Mouse (Mus musculus) testis, adult 2 months (tissue): Measurements from ENCODE around the gene Kirrel3. TPM values are rescaled to one million over a fixed set of nuclear protein-coding genes. Genes with fewer than 3 reads are reported as not detected.

Experiments used
- H3K27ac ChIP-seq: fragments of 200-500 bp; 2 replicates; pipeline ENCODE4 v1.5.1; 2012; ENCODE audit warnings: low read depth, low read length; ENCODE audit not compliant: control insufficient read depth, insufficient read depth
- H3K27me3 ChIP-seq: fragments of 200-500 bp; 2 replicates; pipeline ENCODE4 v1.6.1; 2012; ENCODE audit warnings: mild to moderate bottlenecking, low read length, moderate library complexity; ENCODE audit not compliant: control insufficient read depth, insufficient read depth
- H3K36me3 ChIP-seq: fragments of 200-500 bp; 2 replicates; pipeline ENCODE4 v1.6.1; 2012; ENCODE audit warnings: mild to moderate bottlenecking, low read length; ENCODE audit not compliant: control insufficient read depth, insufficient read depth
- H3K4me1 ChIP-seq: fragments of 200-500 bp; 2 replicates; pipeline ENCODE4 v1.6.1; 2012; ENCODE audit warnings: low read length; ENCODE audit not compliant: control insufficient read depth, insufficient read depth
- H3K4me3 ChIP-seq: fragments of 200-500 bp; 2 replicates; pipeline ENCODE4 v1.5.1; 2012; ENCODE audit warnings: low read depth, mild to moderate bottlenecking, low read length, moderate library complexity, mixed read lengths; ENCODE audit not compliant: control insufficient read depth
- CTCF ChIP-seq: fragments of 200-500 bp; IDR thresholded peaks from 2 replicates; pipeline ENCODE4 v1.5.1; 2012; ENCODE audit warnings: low read depth, mild to moderate bottlenecking, inconsistent platforms, low read length, moderate library complexity; ENCODE audit not compliant: control insufficient read depth, insufficient read depth, insufficient replicate concordance
- POLR2A ChIP-seq: fragments of 200-500 bp; IDR thresholded peaks from 2 replicates; pipeline ENCODE4 v1.6.1; 2012; ENCODE audit warnings: low read depth, mild to moderate bottlenecking, inconsistent platforms, low read length, moderate library complexity; ENCODE audit not compliant: control insufficient read depth
- polyA plus RNA-seq: library from polyadenylated mRNA; depleted of rRNA; stranded (reverse); fragments of >200 nt; gene quantifications from 2 replicates; pipeline ENCODE4 v1.2.3, GENCODE M21; 2012

Kirrel3 gene
- polyA plus RNA-seq, 1 experiment = 0.10 TPM

DNA sequence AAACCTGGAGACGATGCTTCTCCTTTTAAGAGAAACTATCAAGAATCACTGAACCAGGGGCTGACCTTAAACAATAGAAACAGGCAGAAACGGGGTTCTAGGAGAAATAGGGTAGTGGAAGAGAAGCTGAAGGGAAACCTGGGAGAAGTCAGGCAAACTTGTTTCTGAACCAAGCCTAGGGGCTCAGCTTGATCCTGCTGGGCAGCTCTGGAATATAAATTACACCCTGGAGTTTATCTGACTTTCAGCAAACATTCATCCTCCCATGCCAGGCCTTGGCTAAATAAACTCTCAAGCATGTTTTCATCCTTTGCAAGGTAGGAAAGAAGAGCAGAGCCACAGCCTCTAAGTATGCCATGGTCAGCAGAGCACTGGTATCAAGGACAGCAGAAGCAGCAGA lies 138.3 kb downstream of the Kirrel3 start:
- H3K36me3 ChIP-seq = no peaks in the 10 kb centered on the region
- H3K4me3 ChIP-seq = no peak overlapping the region
- no peak overlapping the region for H3K27ac ChIP-seq
- no peaks in the 10 kb centered on the region for H3K4me1 ChIP-seq
- TF ChIP-seq POLR2A (no peak), CTCF (no peak)
- no peaks in the 10 kb centered on the region for H3K27me3 ChIP-seq

- H3K36me3 ChIP-seq = no peaks in the 10 kb centered on the region
- no peak overlapping the region for H3K4me3 ChIP-seq
- TF ChIP-seq POLR2A = no peak
- no peak for TF ChIP-seq CTCF
- no peak overlapping the region for H3K27ac ChIP-seq
- no peaks in the 10 kb centered on the region for H3K4me1 ChIP-seq
- H3K27me3 ChIP-seq = no peaks in the 10 kb centered on the region
These were observed 143.1 kb downstream of the Kirrel3 start for GRCm38 (mm10) chr9:34628841-34629240.

DNA sequence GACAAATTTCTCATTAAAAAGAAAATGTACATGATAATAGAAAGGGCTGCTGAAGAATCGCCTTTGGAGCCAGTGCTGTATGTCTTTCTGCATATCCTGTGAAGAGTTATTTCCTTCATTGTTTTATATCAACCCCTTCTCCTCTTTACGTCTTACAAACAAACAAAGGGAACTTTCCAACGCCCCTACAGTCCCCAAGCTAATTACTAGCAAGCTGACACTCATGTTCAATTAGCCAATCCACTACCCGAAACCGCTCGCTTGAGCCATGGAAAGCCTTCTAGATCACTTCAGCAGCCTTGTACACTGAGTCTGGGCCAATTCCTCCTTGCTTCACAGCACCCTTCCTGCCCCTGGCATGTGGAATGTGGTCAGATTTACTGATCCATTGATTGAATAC lies 150.0 kb downstream of the Kirrel3 start:
- TF ChIP-seq CTCF (no peak), POLR2A (no peak)
- H3K27ac ChIP-seq = no peak overlapping the region
- no peaks in the 10 kb centered on the region for H3K27me3 ChIP-seq
- no peaks in the 10 kb centered on the region for H3K4me1 ChIP-seq
- no peaks in the 10 kb centered on the region for H3K36me3 ChIP-seq
- no peak overlapping the region for H3K4me3 ChIP-seq

DNA sequence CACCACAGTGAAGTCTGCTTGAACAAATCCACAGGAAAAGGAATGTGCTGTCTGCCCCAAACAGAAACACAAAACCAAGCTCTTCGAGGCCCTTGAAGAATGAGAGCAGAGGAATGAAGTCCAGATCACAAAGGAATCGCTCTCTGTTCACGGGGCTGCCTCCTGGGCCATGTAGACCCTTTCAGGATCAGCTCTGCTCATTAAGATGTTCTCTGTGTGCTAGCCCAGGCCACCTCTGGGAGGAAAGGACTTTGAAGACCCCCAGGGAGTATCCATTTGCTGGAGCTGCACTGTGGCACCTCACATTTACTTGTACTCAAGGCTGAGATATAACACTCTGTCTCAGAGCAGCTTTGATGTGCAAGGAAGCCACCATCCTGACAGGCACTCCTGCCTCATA lies 158.2 kb downstream of the Kirrel3 start:
- Histone ChIP-seq H3K4me1 (no peaks in the 10 kb centered on the region), H3K4me3 (no peak overlapping the region), H3K27me3 (no peaks in the 10 kb centered on the region), H3K36me3 (no peaks in the 10 kb centered on the region), H3K27ac (no peak overlapping the region)
- TF ChIP-seq CTCF = no peak
- no peak for TF ChIP-seq POLR2A

- Histone ChIP-seq H3K4me1 (no peaks in the 10 kb centered on the region), H3K4me3 (no peak overlapping the region), H3K27me3 (no peaks in the 10 kb centered on the region), H3K36me3 (no peaks in the 10 kb centered on the region), H3K27ac (no peak overlapping the region)
- no peak for TF ChIP-seq POLR2A
- TF ChIP-seq CTCF = no peak
These were observed 158.7 kb downstream of the Kirrel3 start for GRCm38 (mm10) chr9:34644392-34644791.

DNA sequence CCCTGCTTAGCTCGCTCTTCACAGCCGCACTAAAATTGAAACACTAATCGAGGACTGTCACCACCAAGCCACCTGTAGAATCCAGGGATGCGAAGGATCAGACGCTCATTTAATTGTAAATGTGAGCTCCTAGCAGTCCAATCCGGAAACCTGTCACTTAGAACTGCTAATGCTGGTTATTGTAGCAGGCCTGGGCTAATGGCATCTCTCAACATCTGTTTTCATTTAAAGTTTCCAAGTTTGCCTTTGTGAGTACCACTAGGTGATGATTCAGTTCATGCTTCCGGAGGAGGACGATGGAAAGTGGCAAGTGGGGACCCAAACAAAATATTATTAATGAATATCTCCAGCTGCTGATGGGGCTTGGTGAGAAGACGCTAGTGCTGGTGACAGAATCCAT lies 161.1 kb downstream of the Kirrel3 start:
- no peaks in the 10 kb centered on the region for H3K27me3 ChIP-seq
- H3K4me1 ChIP-seq = no peaks in the 10 kb centered on the region
- no peak overlapping the region for H3K4me3 ChIP-seq
- no peaks in the 10 kb centered on the region for H3K36me3 ChIP-seq
- no peak overlapping the region for H3K27ac ChIP-seq
- TF ChIP-seq POLR2A (no peak), CTCF (no peak)

DNA sequence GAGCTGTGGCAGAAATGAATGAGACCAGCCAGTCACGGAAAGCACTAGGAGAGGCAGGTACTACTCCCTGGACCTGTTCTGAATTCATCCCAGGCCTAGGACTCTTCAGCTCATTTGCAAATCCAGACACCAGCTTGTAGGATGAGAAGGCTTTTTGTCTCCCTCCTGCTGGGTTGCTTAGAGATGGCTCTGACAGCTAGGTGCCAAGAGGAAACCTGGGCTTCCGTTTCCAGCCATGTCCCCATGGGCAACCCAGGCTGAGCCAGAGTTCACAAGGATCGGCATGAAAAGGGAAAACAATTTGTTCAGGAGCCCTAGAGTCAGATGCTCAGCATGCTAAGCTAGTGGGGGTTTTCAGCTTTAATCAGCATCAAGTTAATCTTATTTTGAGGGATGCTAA lies 166.6 kb downstream of the Kirrel3 start:
- no peak for TF ChIP-seq CTCF
- no peak for TF ChIP-seq POLR2A
- Histone ChIP-seq H3K27me3 (no peaks in the 10 kb centered on the region), H3K36me3 (no peaks in the 10 kb centered on the region), H3K4me3 (no peak overlapping the region), H3K4me1 (no peaks in the 10 kb centered on the region), H3K27ac (no peak overlapping the region)

DNA sequence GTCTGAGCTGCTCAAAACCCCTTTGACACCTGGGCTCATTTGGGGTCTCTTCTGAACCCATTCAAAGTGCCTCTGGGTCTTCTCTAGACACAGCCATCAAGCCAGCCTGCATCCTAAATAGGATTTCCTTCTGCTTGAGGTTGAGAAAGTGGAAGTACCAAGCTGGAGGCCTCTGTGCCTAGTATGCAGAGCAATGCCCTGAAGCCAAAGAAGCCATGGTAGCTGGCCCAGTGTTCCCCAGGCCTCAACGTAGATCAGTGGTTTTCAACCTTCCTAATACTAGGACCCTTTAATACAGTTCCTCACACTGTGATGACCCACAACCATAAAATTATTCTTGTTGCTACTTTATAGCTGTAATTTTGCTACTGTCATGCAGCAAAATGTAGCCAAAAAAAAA lies 167.4 kb downstream of the Kirrel3 start:
- Histone ChIP-seq H3K36me3 (no peaks in the 10 kb centered on the region), H3K4me1 (no peaks in the 10 kb centered on the region), H3K27ac (no peak overlapping the region), H3K27me3 (no peaks in the 10 kb centered on the region), H3K4me3 (no peak overlapping the region)
- TF ChIP-seq CTCF = no peak
- TF ChIP-seq POLR2A = no peak
